In the genomic region with DNA sequence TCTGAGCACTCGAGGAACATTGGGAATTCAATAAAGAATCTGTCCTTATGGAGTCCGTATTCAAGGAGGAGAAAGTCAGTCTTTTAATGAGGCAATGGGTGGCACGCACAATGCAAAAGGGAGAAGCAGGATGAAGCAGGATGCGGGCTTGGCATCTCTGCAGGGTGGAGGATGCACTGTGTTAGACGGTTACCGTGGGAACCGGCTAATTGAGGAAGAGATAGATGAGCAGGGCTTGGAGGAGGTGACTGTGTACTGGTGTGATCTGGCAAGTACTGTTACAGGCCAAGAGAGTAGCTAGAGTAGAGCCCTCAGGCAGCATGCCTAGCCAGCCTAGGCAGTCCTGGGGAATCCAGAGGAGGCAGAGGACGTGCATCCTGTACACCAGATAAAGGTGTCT, we compare ENCODE assay signal across 8 mouse cellular contexts.
DNase-seq lines count a peak whose midpoint lies in the region; ATAC-seq lines count a peak whose summit lies in the region.

No protein-coding gene starts in this region.

- DNase-seq in heart, adult 11 months, result peak; percentile 71
- DNase-seq in heart, postnatal 14 days, result no peak
- DNase-seq in layer of hippocampus, postnatal 10 days (ENCODE audit: low spot score in 2 of 2), result peak; percentile 36 to 52
- peak; percentile 71 for DNase-seq in right cerebral cortex, adult 18-20 months
- no peak for DNase-seq in heart, postnatal 10 days
- DNase-seq in gastrocnemius, postnatal 14 days, result no peak
- DNase-seq in liver, result no peak

- intact Hi-C loops in heart, postnatal 14 days (cut with DNase I), result no loop called here
- intact Hi-C loops in heart, postnatal 10 days (cut with DNase I), result no loop called here
- intact Hi-C loops in gastrocnemius, postnatal 14 days (cut with DNase I; ENCODE audit: low total_unique reads), result no loop called here

- peak; percentile 92 for ATAC-seq in frontal cortex, adult (ENCODE audit: low TSS enrichment)

Comparison
In these comparisons a context has a peak if more than half of its experiments do, and no peak if none do; other contexts are left out.
1. DNase-seq: peak in heart, adult 11 months (single experiment), layer of hippocampus, postnatal 10 days (2 of 2) and right cerebral cortex, adult 18-20 months (single experiment); none in heart, postnatal 14 days (0 of 2), heart, postnatal 10 days (0 of 2), gastrocnemius, postnatal 14 days (single experiment) and liver (single experiment).